Mouse (Mus musculus): ENCODE measurements around the gene Hoxc5.

- TF ChIP-seq POLR2A (IDR thresholded peaks at IDR 0.05; ENCODE audit: low read depth, low read length) (no peak), CTCF (IDR thresholded peaks at IDR 0.05; ENCODE audit: borderline replicate concordance, insufficient read depth, low read length) (no peak)
Measured at GRCm38 (mm10) chr15:102942739-102943467, 24.3 kb upstream of the Hoxc5 start.
